Mouse (Mus musculus) kidney, adult 9 months (tissue): ENCODE measurements around the gene Krt16.

Source experiments
- DNase-seq: peaks from one replicate; pipeline ENCODE4 v3.0.0; 2022

The Krt16 gene

GRCm38 (mm10) chr11:100248852-100249465, at the start of gene Krt16:
Gene Krt16 (minus strand): TSS chr11:100248902.
- DNase-seq = no peak

- no peak for DNase-seq
Observed at GRCm38 (mm10) chr11:100297801-100298200, 49.1 kb upstream of the Krt16 start.

- peak; percentile 76 for DNase-seq
Observed at GRCm38 (mm10) chr11:100295308-100295707, 46.6 kb upstream of the Krt16 start.

GRCm38 (mm10) chr11:100292884-100293283, 44.2 kb upstream of the Krt16 start:
- DNase-seq = no peak

GRCm38 (mm10) chr11:100290235-100290634, 41.5 kb upstream of the Krt16 start:
- no peak for DNase-seq

- DNase-seq = no peak
Observed at GRCm38 (mm10) chr11:100288942-100289341, 40.2 kb upstream of the Krt16 start.

- DNase-seq = no peak
Observed at GRCm38 (mm10) chr11:100287024-100287423, 38.3 kb upstream of the Krt16 start.

- DNase-seq = no peak
Observed at GRCm38 (mm10) chr11:100284988-100285387, 36.3 kb upstream of the Krt16 start.

- DNase-seq = peak; percentile 74
Observed at GRCm38 (mm10) chr11:100282549-100282948, 33.8 kb upstream of the Krt16 start.

- DNase-seq = peak; percentile 86
Observed at GRCm38 (mm10) chr11:100281596-100282544, 33.2 kb upstream of the Krt16 start.

GRCm38 (mm10) chr11:100278759-100279158, 30.1 kb upstream of the Krt16 start:
- DNase-seq = no peak

GRCm38 (mm10) chr11:100277726-100278480, 29.2 kb upstream of the Krt16 start:
- no peak for DNase-seq

- no peak for DNase-seq
Observed at GRCm38 (mm10) chr11:100275466-100275865, 26.8 kb upstream of the Krt16 start.

GRCm38 (mm10) chr11:100274719-100275118, 26.0 kb upstream of the Krt16 start:
- DNase-seq = no peak

GRCm38 (mm10) chr11:100271878-100272277, 23.2 kb upstream of the Krt16 start:
- no peak for DNase-seq

GRCm38 (mm10) chr11:100269821-100270332, 21.2 kb upstream of the Krt16 start, which contains the start of gene Krt42:
Gene Krt42 (minus strand): TSS chr11:100269871.
- DNase-seq = no peak

GRCm38 (mm10) chr11:100262058-100262980, 13.6 kb upstream of the Krt16 start:
- DNase-seq = no peak

GRCm38 (mm10) chr11:100261235-100261605, 12.5 kb upstream of the Krt16 start:
- DNase-seq = no peak

GRCm38 (mm10) chr11:100260514-100261234, 12.0 kb upstream of the Krt16 start, which contains the start of gene Krt17:
Gene Krt17 (minus strand): TSS chr11:100261029.
- DNase-seq = no peak

- no peak for DNase-seq
Observed at GRCm38 (mm10) chr11:100259079-100259478, 10.4 kb upstream of the Krt16 start.

- DNase-seq = no peak
Observed at GRCm38 (mm10) chr11:100257967-100258366, 9.3 kb upstream of the Krt16 start.
